Mouse (Mus musculus) ES-Bruce4 (cell line): ENCODE data around the gene Epn3. TPM values are rescaled to one million over a fixed set of nuclear protein-coding genes. Genes with fewer than 3 reads are reported as not detected.

ENCODE experiments used
- H3K27ac ChIP-seq: 2 replicates; pipeline ENCODE4 v1.5.1; 2012; ENCODE audit warnings: low read length, inconsistent platforms; ENCODE audit not compliant: insufficient read depth
- H3K27me3 ChIP-seq: 2 replicates; pipeline ENCODE4 v1.6.1; 2012; ENCODE audit warnings: mild to moderate bottlenecking, low read length, inconsistent platforms; ENCODE audit not compliant: control insufficient read depth, poor library complexity, insufficient read depth, severe bottlenecking
- H3K36me3 ChIP-seq: 2 replicates; pipeline ENCODE4 v1.6.1; 2012; ENCODE audit warnings: inconsistent platforms, mild to moderate bottlenecking, low read length, moderate library complexity; ENCODE audit not compliant: control insufficient read depth, poor library complexity, insufficient read depth, severe bottlenecking
- H3K4me1 ChIP-seq: one replicate; pipeline ENCODE4 v1.8.1; 2011; ENCODE audit warnings: low read length; ENCODE audit not compliant: control insufficient read depth, insufficient read depth
- H3K4me3 ChIP-seq: 2 replicates; pipeline ENCODE4 v1.5.1; 2011; ENCODE audit warnings: low read depth, mild to moderate bottlenecking, low read length
- H3K9ac ChIP-seq: 2 replicates; pipeline ENCODE4 v1.6.1; 2012; ENCODE audit warnings: low read depth, mild to moderate bottlenecking, inconsistent platforms; ENCODE audit not compliant: poor library complexity, severe bottlenecking
- H3K9me3 ChIP-seq: replicated peaks from 2 replicates; pipeline ENCODE4 v1.6.1; 2012; ENCODE audit warnings: mild to moderate bottlenecking, low read length, inconsistent platforms; ENCODE audit not compliant: control insufficient read depth, poor library complexity, insufficient read depth, severe bottlenecking
- CTCF ChIP-seq: IDR thresholded peaks from one replicate; pipeline ENCODE4 v1.8.1; 2011; ENCODE audit warnings: low read depth, low read length
- EP300 ChIP-seq: IDR thresholded peaks from 2 replicates; pipeline ENCODE4 v1.6.1; 2011; ENCODE audit warnings: low read depth, low read length; ENCODE audit not compliant: insufficient read depth
- POLR2A ChIP-seq: IDR thresholded peaks from one replicate; pipeline ENCODE4 v1.8.1; 2011; ENCODE audit warnings: low read length; ENCODE audit not compliant: insufficient read depth
- polyA plus RNA-seq: library from polyadenylated mRNA; stranded (reverse); fragments of >200 nt; gene quantifications from 2 replicates; pipeline ENCODE4 v1.2.4, GENCODE M21; 2011; ENCODE audit warnings: low read depth; ENCODE audit not compliant: missing spikeins, insufficient read depth, insufficient read length

The Epn3 gene
- polyA plus RNA-seq, 1 experiment: 2.7 TPM

- H3K4me1 ChIP-seq: no peaks in the 10 kb centered on the region
- H3K4me3 ChIP-seq: no peak overlapping the region
- no peaks in the 10 kb centered on the region for H3K9me3 ChIP-seq
- no peaks in the 10 kb centered on the region for H3K36me3 ChIP-seq
- no peak for TF ChIP-seq CTCF
- TF ChIP-seq EP300: no peak
- no peak for TF ChIP-seq POLR2A
- no peaks in the 10 kb centered on the region for H3K27me3 ChIP-seq
- no peak overlapping the region for H3K9ac ChIP-seq
- H3K27ac ChIP-seq: no peak overlapping the region
Measured at GRCm38 (mm10) chr11:94544422-94544821, 44.6 kb upstream of the Epn3 start.

GRCm38 (mm10) chr11:94543932-94544331 lies 44.2 kb upstream of the Epn3 start:
- Histone ChIP-seq H3K4me1 (no peaks in the 10 kb centered on the region), H3K9ac (no peak overlapping the region), H3K36me3 (no peaks in the 10 kb centered on the region), H3K9me3 (no peaks in the 10 kb centered on the region), H3K27me3 (no peaks in the 10 kb centered on the region), H3K4me3 (no peak overlapping the region), H3K27ac (no peak overlapping the region)
- no peak for TF ChIP-seq EP300
- peak; percentile 78 for TF ChIP-seq CTCF

- Histone ChIP-seq H3K4me1 (no peaks in the 10 kb centered on the region), H3K9ac (no peak overlapping the region), H3K27ac (no peak overlapping the region), H3K9me3 (no peaks in the 10 kb centered on the region), H3K4me3 (no peak overlapping the region), H3K36me3 (no peaks in the 10 kb centered on the region), H3K27me3 (no peaks in the 10 kb centered on the region)
- TF ChIP-seq EP300: no peak
- TF ChIP-seq POLR2A: no peak
- TF ChIP-seq CTCF: no peak
Measured at GRCm38 (mm10) chr11:94543344-94543743, 43.6 kb upstream of the Epn3 start.

GRCm38 (mm10) chr11:94542400-94542799 lies 42.6 kb upstream of the Epn3 start:
- no peaks in the 10 kb centered on the region for H3K36me3 ChIP-seq
- H3K4me3 ChIP-seq: no peak overlapping the region
- H3K4me1 ChIP-seq: no peaks in the 10 kb centered on the region
- no peak overlapping the region for H3K27ac ChIP-seq
- H3K9me3 ChIP-seq: no peaks in the 10 kb centered on the region
- no peaks in the 10 kb centered on the region for H3K27me3 ChIP-seq
- no peak overlapping the region for H3K9ac ChIP-seq
- TF ChIP-seq POLR2A: no peak
- TF ChIP-seq EP300: no peak
- TF ChIP-seq CTCF: no peak

GRCm38 (mm10) chr11:94539761-94540160 lies 40.0 kb upstream of the Epn3 start:
- no peaks in the 10 kb centered on the region for H3K9me3 ChIP-seq
- no peak overlapping the region for H3K9ac ChIP-seq
- H3K27ac ChIP-seq: no peak overlapping the region
- H3K4me1 ChIP-seq: no peaks in the 10 kb centered on the region
- no peaks in the 10 kb centered on the region for H3K27me3 ChIP-seq
- H3K4me3 ChIP-seq: no peak overlapping the region
- H3K36me3 ChIP-seq: no peaks in the 10 kb centered on the region
- TF ChIP-seq CTCF (no peak), EP300 (no peak), POLR2A (no peak)

GRCm38 (mm10) chr11:94538733-94539292 lies 39.0 kb upstream of the Epn3 start:
- Histone ChIP-seq H3K27ac (no peak overlapping the region), H3K27me3 (no peaks in the 10 kb centered on the region), H3K9ac (no peak overlapping the region), H3K4me1 (no peaks in the 10 kb centered on the region), H3K9me3 (no peaks in the 10 kb centered on the region), H3K4me3 (no peak overlapping the region), H3K36me3 (no peaks in the 10 kb centered on the region)
- no peak for TF ChIP-seq POLR2A
- TF ChIP-seq EP300: no peak
- no peak for TF ChIP-seq CTCF
